Mouse (Mus musculus) CH12.LX (cell line): Measurements from ENCODE around the gene Olfr1177-ps. TPM values are rescaled to one million over a fixed set of nuclear protein-coding genes. Genes with fewer than 3 reads are reported as not detected.

Experiments
- DNase-seq: peaks from one replicate; pipeline ENCODE4 v3.0.0-alpha.2; 2013; ENCODE audit errors: extremely low read depth
- H3K27ac ChIP-seq: 2 replicates; pipeline ENCODE4 v1.5.1; 2012; ENCODE audit warnings: low read depth, mild to moderate bottlenecking, control low read depth, moderate library complexity; ENCODE audit not compliant: insufficient read depth
- H3K27me3 ChIP-seq: replicated peaks from 2 replicates; pipeline ENCODE3; 2012; ENCODE audit warnings: inconsistent platforms
- H3K36me3 ChIP-seq, 2 experiments: replicated peaks in 1 of 2; 2 replicates each; pipeline versions ENCODE3 to v1.6.1; 2012; ENCODE audit warnings: inconsistent platforms in 1 of 2, low read length in 1 of 2, mild to moderate bottlenecking in 1 of 2, mixed read lengths in 1 of 2, moderate library complexity in 1 of 2; ENCODE audit not compliant: control insufficient read depth in 1 of 2, insufficient read depth in 1 of 2
- H3K4me1 ChIP-seq, 2 experiments: 2 replicates each; pipeline ENCODE4 v1.6.1; 2012; ENCODE audit warnings: inconsistent platforms in 1 of 2, moderate library complexity in 1 of 2; ENCODE audit not compliant: insufficient read depth in 2 of 2, control insufficient read depth in 1 of 2
- H3K4me2 ChIP-seq: 2 replicates; pipeline ENCODE4 v1.6.1; 2012; ENCODE audit warnings: low read depth, mild to moderate bottlenecking, control low read depth; ENCODE audit not compliant: poor library complexity, insufficient read depth, severe bottlenecking
- H3K4me3 ChIP-seq, 3 experiments: fragments of 150-350 bp in 1 of 3; sonication (generic) in 1 of 3; replicated peaks in 1 of 3; 2 replicates each; pipeline versions ENCODE3 to v1.5.1; 2011 to 2012; ENCODE audit warnings: low read depth in 2 of 3, low read length in 2 of 3, mild to moderate bottlenecking in 2 of 3, moderate library complexity in 2 of 3, control low read depth in 1 of 3, improper control_type of control experiment in 1 of 3, inconsistent platforms in 1 of 3, mixed read lengths in 1 of 3; ENCODE audit not compliant: poor library complexity in 1 of 3
- H3K79me2 ChIP-seq: replicated peaks from 2 replicates; pipeline ENCODE4 v1.6.1; 2012; ENCODE audit warnings: mild to moderate bottlenecking, moderate library complexity; ENCODE audit not compliant: control insufficient read depth, poor library complexity, insufficient read depth, severe bottlenecking; ENCODE audit errors: extremely low read depth
- H3K9ac ChIP-seq: 2 replicates; pipeline ENCODE4 v1.6.1; 2012; ENCODE audit warnings: low read depth, mild to moderate bottlenecking, control low read depth, moderate library complexity; ENCODE audit not compliant: insufficient read depth
- H3K9me3 ChIP-seq: replicated peaks from 2 replicates; pipeline ENCODE3; 2012; ENCODE audit warnings: low read length, inconsistent platforms, mixed read lengths
- BHLHE40 ChIP-seq: IDR thresholded peaks from 2 replicates; pipeline ENCODE4 v1.6.1; 2011; ENCODE audit warnings: mild to moderate bottlenecking, low read depth, low read length, improper control_type of control experiment
- CHD1 ChIP-seq: IDR thresholded peaks from 2 replicates; pipeline ENCODE4 v1.6.1; 2012; ENCODE audit warnings: low read depth, low read length, improper control_type of control experiment, inconsistent platforms
- CHD2 ChIP-seq: IDR thresholded peaks from 2 replicates; pipeline ENCODE4 v1.6.1; 2011; ENCODE audit warnings: low read length, improper control_type of control experiment
- CTCF ChIP-seq, 2 experiments: IDR thresholded peaks in 1 of 2; conservative IDR thresholded peaks in 1 of 2; 2 replicates each; pipeline ENCODE4 v1.5.1; 2011 to 2012; ENCODE audit warnings: low read depth in 2 of 2, low read length in 2 of 2, improper control_type of control experiment in 1 of 2, inconsistent platforms in 1 of 2, mild to moderate bottlenecking in 1 of 2, moderate library complexity in 1 of 2
- E2F4 ChIP-seq: IDR thresholded peaks from 2 replicates; pipeline ENCODE4 v1.6.1; 2011; ENCODE audit warnings: low read depth, low read length, improper control_type of control experiment; ENCODE audit not compliant: insufficient replicate concordance
- ELF1 ChIP-seq: IDR thresholded peaks from 2 replicates; pipeline ENCODE4 v1.6.1; 2014; ENCODE audit warnings: low read depth, mild to moderate bottlenecking, inconsistent platforms, low read length, improper control_type of control experiment
- EP300 ChIP-seq: IDR thresholded peaks from 2 replicates; pipeline ENCODE4 v1.6.1; 2011; ENCODE audit warnings: low read length, improper control_type of control experiment
- GABPA ChIP-seq: IDR thresholded peaks from 2 replicates; pipeline ENCODE4 v1.6.1; 2012; ENCODE audit warnings: low read depth, low read length, improper control_type of control experiment, inconsistent platforms; ENCODE audit not compliant: insufficient replicate concordance
- HCFC1 ChIP-seq: IDR thresholded peaks from 2 replicates; pipeline ENCODE4 v1.6.1; 2012; ENCODE audit warnings: low read depth, mild to moderate bottlenecking, inconsistent platforms, low read length, improper control_type of control experiment
- IRF4 ChIP-seq: IDR thresholded peaks from 2 replicates; pipeline ENCODE4 v1.6.1; 2014; ENCODE audit warnings: low read depth, mild to moderate bottlenecking, inconsistent platforms, low read length, improper control_type of control experiment
- KAT2A ChIP-seq: IDR thresholded peaks from 2 replicates; pipeline ENCODE4 v1.6.1; 2012; ENCODE audit warnings: low read length, improper control_type of control experiment, inconsistent platforms; ENCODE audit not compliant: insufficient replicate concordance
- MAFK ChIP-seq: IDR thresholded peaks from 2 replicates; pipeline ENCODE4 v1.6.1; 2011; ENCODE audit warnings: low read length, improper control_type of control experiment; ENCODE audit not compliant: insufficient replicate concordance
- MYC ChIP-seq: IDR thresholded peaks from 2 replicates; pipeline ENCODE4 v1.6.1; 2011; ENCODE audit warnings: low read depth, mild to moderate bottlenecking, improper control_type of control experiment, low read length
- NRF1 ChIP-seq: IDR thresholded peaks from 2 replicates; pipeline ENCODE4 v1.6.1; 2014; ENCODE audit warnings: low read depth, mild to moderate bottlenecking, inconsistent platforms, low read length, improper control_type of control experiment, moderate library complexity
- PAX5 ChIP-seq: IDR thresholded peaks from 2 replicates; pipeline ENCODE4 v1.6.1; 2012; ENCODE audit warnings: low read length, inconsistent platforms, mixed read lengths
- POLR2A ChIP-seq: IDR thresholded peaks from 2 replicates; pipeline ENCODE4 v1.6.1; 2011; ENCODE audit warnings: low read depth, mild to moderate bottlenecking, improper control_type of control experiment, low read length
- POLR2AphosphoS2 ChIP-seq: IDR thresholded peaks from 2 replicates; pipeline ENCODE4 v1.6.1; 2011; ENCODE audit warnings: low read depth, low read length, improper control_type of control experiment
- RAD21 ChIP-seq: IDR thresholded peaks from 2 replicates; pipeline ENCODE4 v1.6.1; 2011; ENCODE audit warnings: low read depth, mild to moderate bottlenecking, low read length, improper control_type of control experiment, moderate library complexity
- RCOR1 ChIP-seq: conservative IDR thresholded peaks from 2 replicates; pipeline ENCODE4 v1.6.1; 2012; ENCODE audit warnings: low read depth, mild to moderate bottlenecking, inconsistent platforms, low read length, improper control_type of control experiment
- SIN3A ChIP-seq: IDR thresholded peaks from 2 replicates; pipeline ENCODE4 v1.6.1; 2012; ENCODE audit warnings: low read length, improper control_type of control experiment, inconsistent platforms
- SMC3 ChIP-seq: IDR thresholded peaks from 2 replicates; pipeline ENCODE4 v1.6.1; 2011; ENCODE audit warnings: low read depth, low read length, improper control_type of control experiment
- ZC3H11A ChIP-seq: IDR thresholded peaks from 2 replicates; pipeline ENCODE4 v1.6.1; 2012; ENCODE audit warnings: low read depth, mild to moderate bottlenecking, inconsistent platforms, low read length, improper control_type of control experiment
- ZKSCAN1 ChIP-seq: IDR thresholded peaks from 2 replicates; pipeline ENCODE4 v1.6.1; 2012; ENCODE audit warnings: low read depth, inconsistent platforms, low read length, improper control_type of control experiment, borderline replicate concordance
- ZMIZ1 ChIP-seq: IDR thresholded peaks from 2 replicates; pipeline ENCODE4 v1.6.1; 2012; ENCODE audit warnings: low read depth, mild to moderate bottlenecking, inconsistent platforms, low read length, improper control_type of control experiment
- ZNF384 ChIP-seq: IDR thresholded peaks from 2 replicates; pipeline ENCODE4 v1.6.1; 2012; ENCODE audit warnings: low read depth, low read length, improper control_type of control experiment, inconsistent platforms
- dilution Hi-C: fragments of 300-500 bp; cut with MboI; formaldehyde crosslinking; loops from 2 replicates; pipeline ENCODE4 v1.14.3; 2020; ENCODE audit warnings: low sequenced_read_pairs; ENCODE audit not compliant: extremely low pct_unique_long_range_greater_than_20kb, extremely low pct_ligation_motif_present
- in situ Hi-C: fragments of 300-500 bp; cut with MboI; formaldehyde crosslinking; loops from 3 replicates; pipeline ENCODE4 v1.14.3; 2019; ENCODE audit warnings: low sequenced_read_pairs, low pct_ligation_motif_present, low pct_unique_long_range_greater_than_20kb, mixed read lengths
- polyA plus RNA-seq: library from polyadenylated mRNA; unstranded; fragments of >175 nt; gene quantifications from 2 replicates; pipeline ENCODE4 v1.2.1, GENCODE M21; 2012; ENCODE audit warnings: low read depth; ENCODE audit not compliant: insufficient read length
- total RNA-seq, 2 experiments: library from RNA; depleted of rRNA; stranded (reverse); fragments of 300-350 nt in 1 of 2; fragments of >200 nt in 1 of 2; gene quantifications; 2 replicates each; pipeline ENCODE4 v1.2.3; 2012 to 2014

Olfr1177-ps gene
- total and polyA plus RNA-seq, 3 experiments, result not detected

DNA sequence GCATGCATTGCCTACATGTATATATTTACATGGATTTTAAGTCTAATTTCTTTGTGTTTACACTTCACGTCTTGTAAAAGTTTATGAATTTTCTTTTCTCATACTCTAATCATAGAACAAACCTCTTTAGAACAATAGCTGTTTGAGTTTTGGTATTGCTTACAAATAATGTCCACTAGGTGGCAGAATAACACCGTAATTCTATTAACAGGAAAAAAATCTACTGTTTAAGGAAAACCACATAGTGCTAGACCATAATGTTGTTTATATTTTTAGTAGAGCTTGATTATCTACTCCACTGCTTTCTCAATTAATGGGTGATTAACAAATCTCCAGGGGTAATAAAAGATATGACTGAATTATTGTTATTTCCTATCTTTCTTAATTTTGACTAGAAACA is 10.0 kb upstream of the Olfr1177-ps start:
- Histone ChIP-seq H3K36me3 (no peaks in the 10 kb centered on the region), H3K4me1 (no peaks in the 10 kb centered on the region), H3K79me2 (no peaks in the 10 kb centered on the region), H3K9ac (no peak overlapping the region), H3K4me2 (no peak overlapping the region), H3K27ac (no peak overlapping the region), H3K9me3 (peaks cover 4% of the 10 kb centered on the region), H3K27me3 (no peaks in the 10 kb centered on the region), H3K4me3 (no peak overlapping the region)
- in situ Hi-C loops, result no loop called here
- dilution Hi-C loops, result no loop called here
- peak; percentile 10 for DNase-seq
- TF ChIP-seq ZKSCAN1 (no peak), CHD2 (no peak), SMC3 (peak; percentile 53), BHLHE40 (no peak), ELF1 (no peak), RAD21 (peak; percentile 78), ZC3H11A (no peak), CTCF (conservative IDR thresholded peaks at IDR 0.05 in 1 of 2, IDR thresholded peaks at IDR 0.05 in 1 of 2; ENCODE audit: low read depth in 2 of 2, low read length in 2 of 2) (peak in 1 of 2 experiments; percentile 58; a peak in 2 of 4 replicates), HCFC1 (no peak)

DNA sequence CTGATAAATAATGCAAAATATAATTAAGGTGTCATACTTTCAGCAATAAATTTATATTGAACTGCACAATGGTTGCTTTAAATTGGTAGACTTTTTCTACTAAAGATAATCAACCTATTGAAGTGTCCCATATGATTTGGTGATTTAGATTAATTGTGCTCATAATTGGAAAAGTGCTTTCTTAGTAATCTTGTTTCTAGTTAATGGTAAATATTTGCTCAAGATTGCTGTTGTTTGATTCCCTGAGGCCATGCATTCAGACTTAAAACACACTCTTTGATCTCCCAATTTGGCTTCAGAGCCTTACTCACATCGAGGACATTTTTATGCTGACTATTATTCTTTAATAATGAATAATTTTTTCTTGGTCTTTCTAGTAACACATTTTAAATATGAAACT is 9.9 kb downstream of the Olfr1177-ps start, which contains the start of gene Olfr1176:
TSS of gene Olfr1176 (plus strand) at position 301 of the 400 bp plus-strand sequence.
- DNase-seq, result no peak
- dilution Hi-C loops, result no loop called here
- Histone ChIP-seq H3K9ac (no peak within 1 kb of the TSS), H3K36me3 (no peaks in the 10 kb centered on the region), H3K9me3 (peaks cover 12% of the 10 kb centered on the region), H3K27ac (no peak within 1 kb of the TSS), H3K4me2 (no peak within 1 kb of the TSS), H3K4me3 (no peak within 1 kb of the TSS), H3K79me2 (no peaks in the 10 kb centered on the region), H3K4me1 (no peaks in the 10 kb centered on the region), H3K27me3 (no peaks in the 10 kb centered on the region)
- TF ChIP-seq IRF4 (no peak), NRF1 (no peak), ZNF384 (no peak), ZMIZ1 (no peak), MAFK (no peak), RCOR1 (no peak)
- in situ Hi-C loops, result no loop called here

DNA sequence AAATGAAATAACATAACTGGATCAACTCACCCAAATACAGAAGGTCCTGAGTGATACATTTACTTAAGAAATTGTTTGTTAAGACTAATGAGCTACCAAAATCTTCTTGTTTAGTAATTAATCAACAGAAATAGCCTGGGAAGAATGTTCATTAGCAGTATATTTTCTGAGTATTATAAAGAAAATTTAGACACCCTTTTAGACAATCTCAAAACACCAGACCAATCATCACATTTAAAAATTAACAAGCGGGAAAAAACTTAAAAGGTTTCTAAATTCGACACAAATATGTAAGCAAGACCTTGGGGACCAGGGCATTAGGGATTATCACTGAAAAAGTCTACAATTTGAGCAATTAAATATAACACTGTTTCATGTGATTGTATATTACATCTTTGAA is 19.2 kb downstream of the Olfr1177-ps start, which contains the start of gene Olfr1175-ps:
TSS of gene Olfr1175-ps (minus strand) at position 101 of the 400 bp plus-strand sequence.
- Histone ChIP-seq H3K4me1 (no peaks in the 10 kb centered on the region), H3K36me3 (no peaks in the 10 kb centered on the region), H3K27me3 (no peaks in the 10 kb centered on the region), H3K9ac (no peak within 1 kb of the TSS), H3K4me2 (no peak within 1 kb of the TSS), H3K4me3 (no peak within 1 kb of the TSS), H3K79me2 (no peaks in the 10 kb centered on the region), H3K27ac (no peak within 1 kb of the TSS), H3K9me3 (peaks cover 13% of the 10 kb centered on the region)
- TF ChIP-seq POLR2A, result no peak
- no peak for TF ChIP-seq POLR2AphosphoS2
- no peak for TF ChIP-seq NRF1
- TF ChIP-seq IRF4, result no peak
- TF ChIP-seq GABPA, result no peak
- TF ChIP-seq CHD1, result no peak
- no peak for TF ChIP-seq SIN3A
- no peak for TF ChIP-seq ZNF384
- no peak for TF ChIP-seq RAD21
- no peak for TF ChIP-seq KAT2A
- TF ChIP-seq MYC, result no peak
- no peak for TF ChIP-seq ZC3H11A
- no peak for TF ChIP-seq MAFK
- TF ChIP-seq PAX5, result no peak
- TF ChIP-seq E2F4, result no peak
- TF ChIP-seq EP300, result no peak
- in situ Hi-C loops (no loop called here), dilution Hi-C loops (no loop called here)
- no peak for DNase-seq
